Mouse (Mus musculus): ENCODE results near the gene Csf2rb.

The Csf2rb gene

GRCm38 (mm10) chr15:78378556-78378955 lies 53.0 kb downstream of the Csf2rb start:
- no peak for DNase-seq (ENCODE audit: low spot score)

DNA sequence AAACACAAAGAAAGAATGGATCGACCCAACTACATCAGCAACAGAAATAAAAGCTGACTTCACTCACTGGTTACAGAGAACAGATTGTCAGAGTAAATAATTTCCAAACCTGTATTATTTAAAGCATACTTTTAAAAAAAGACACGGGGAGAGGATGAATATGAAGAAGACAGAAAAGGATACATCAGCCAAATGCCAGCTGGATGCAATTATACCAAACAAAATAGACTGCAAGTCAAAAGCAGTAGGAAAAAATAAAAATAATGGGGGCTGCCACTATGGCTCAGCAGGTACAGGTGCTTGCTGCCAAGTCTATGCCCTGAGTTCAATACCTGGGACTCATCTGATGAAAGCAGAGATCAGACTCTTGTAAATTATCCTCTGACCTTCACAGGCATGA lies 54.7 kb downstream of the Csf2rb start:
- DNase-seq (ENCODE audit: low spot score): no peak

DNA sequence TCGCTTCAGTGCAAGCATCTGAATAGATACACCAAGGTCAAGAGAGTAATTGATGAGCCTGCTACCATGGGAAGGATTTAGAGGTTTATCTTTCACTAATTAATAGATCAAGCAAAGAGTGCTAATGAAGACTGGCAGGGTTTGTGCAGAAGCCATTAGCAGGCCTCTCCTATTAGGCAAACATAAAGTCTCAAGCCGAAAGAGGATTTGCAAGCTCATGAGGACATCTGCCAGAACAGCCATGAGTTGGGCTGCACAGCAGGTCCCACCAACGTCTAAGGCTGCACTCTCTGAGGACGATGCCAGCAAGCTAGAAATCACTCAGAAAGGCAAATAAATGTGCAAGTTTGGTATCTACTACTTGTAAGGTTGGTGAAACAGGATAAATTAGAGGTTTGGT lies 55.2 kb downstream of the Csf2rb start:
- no peak for DNase-seq (ENCODE audit: low spot score)

DNA sequence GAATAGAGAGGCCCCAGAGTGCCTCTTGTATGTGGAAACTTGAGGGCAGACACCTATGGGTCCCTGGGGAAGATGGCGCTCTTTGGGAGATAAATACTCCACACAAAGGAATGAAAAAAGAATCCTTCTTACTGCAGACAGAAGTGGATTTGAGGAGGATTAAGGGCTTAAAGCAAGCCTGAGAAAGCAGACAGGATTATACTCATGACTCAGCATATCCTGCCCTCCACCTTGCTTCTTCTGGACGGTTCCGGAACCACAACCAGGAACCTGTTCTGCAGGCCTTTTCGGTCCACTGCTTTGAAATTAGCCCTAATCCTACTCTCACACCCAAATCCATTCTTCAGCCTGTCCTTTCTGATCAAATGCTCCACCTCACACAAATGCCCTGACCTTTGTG lies 56.6 kb downstream of the Csf2rb start:
- DNase-seq (ENCODE audit: low spot score): no peak

DNA sequence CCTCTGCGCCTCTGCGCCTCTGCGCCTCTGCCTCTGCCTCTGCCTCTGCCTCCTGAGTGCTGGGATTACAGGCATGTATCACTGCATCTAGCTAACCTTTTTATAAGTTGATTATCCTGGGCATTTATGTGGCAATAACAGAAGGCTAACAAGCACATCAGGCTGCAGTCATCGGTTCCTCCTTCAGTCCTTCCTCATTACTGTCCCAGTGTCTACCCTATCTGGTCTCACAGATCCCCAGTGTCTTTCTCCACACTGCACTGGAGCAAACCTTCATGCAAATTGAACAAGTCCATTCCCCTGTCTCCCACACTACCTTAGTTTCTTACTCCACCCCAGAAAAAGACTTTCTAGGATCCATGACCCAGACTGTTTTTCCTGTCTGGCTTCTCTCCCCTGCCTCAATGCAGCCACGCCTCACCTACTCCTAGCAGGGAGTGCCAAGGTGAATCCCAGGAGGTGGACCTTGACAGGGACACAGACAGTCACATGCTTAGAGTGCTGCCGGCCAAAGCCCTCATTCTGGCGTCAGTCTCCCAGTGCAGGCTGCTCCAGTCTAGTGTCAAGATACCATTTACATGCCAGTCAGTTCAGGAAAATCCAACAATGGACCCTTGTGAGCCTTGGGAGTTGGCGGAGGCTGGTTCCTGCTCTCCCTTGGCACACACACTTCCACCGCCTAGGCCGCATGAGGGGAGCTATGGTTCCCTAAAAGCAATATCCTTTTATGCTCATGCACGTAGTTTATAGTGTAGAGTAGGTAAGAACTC lies 58.1 kb downstream of the Csf2rb start:
- DNase-seq (ENCODE audit: low spot score): no peak

DNA sequence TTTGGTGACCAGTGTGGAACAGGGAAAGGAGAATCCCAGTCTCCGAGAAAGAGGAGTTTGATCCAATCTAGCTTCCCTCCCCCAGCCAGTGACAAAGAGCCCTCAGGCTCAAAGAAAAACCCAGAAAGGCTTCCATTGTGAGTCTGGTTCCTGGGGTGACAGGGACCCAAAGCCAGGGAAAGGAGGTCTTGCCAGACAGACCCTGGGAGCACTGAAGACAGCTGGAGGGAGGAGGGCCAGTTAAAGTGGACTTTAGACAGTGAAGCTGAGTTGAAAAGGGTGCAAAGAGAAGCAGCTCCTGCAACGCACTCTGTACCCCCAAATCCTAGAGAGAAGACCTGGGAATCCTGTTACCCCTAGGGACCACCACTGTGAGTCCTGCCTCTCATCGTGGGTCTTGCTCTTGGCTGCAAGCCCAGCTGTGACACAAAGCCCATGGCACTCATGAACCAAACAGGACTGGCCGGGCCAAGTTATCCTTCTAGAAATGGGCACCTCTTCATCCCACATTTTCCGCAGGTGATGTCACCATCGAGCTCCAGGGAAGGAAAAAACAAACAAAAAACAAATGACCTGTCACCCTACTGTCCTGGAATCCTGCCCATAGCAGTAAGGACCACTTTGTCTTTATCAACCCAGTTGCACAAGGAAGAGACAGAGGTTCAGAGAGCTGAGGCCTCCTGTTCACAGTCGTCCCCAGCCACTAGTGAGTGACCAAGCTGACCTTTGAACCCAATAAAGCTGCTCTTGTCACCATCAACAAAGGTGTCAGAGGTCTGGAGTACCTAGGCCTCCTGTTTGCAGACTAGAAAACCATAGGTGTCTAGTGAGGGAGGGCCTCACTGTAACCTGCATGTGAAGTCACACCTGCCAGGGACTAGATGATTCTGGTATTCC lies 58.9 kb downstream of the Csf2rb start:
- DNase-seq (ENCODE audit: low spot score): no peak

GRCm38 (mm10) chr15:78385564-78385963 lies 60.0 kb downstream of the Csf2rb start:
- DNase-seq (ENCODE audit: low spot score): no peak

GRCm38 (mm10) chr15:78390855-78391254 lies 65.3 kb downstream of the Csf2rb start:
- DNase-seq (ENCODE audit: low spot score): no peak

DNA sequence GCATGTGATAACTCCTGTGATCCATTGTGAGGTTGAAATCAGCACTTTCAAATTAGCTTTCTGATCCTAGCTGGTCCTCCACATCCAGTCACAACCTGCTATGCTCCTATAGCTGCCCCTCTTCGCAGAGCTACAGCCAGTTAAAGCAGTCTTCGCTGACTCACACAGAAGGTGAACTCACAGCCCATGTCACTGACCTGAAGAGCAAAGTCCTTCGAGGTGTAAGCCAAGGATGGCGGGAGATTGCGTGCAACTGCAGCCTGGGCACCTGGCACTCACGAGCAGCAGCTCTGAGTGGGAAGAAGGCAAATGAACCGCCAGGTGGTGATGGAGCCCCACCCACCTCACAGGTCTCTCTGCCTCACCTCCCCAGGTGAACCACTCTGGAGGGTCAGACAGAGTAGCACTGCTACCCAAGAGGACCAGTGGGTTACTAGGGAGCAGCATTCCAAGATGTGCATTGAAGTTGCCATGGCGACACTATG lies 70.0 kb downstream of the Csf2rb start, which contains the start of gene Tex33:
Gene Tex33 (minus strand): TSS at position 435 of the 485 bp plus-strand sequence.
- DNase-seq (ENCODE audit: low spot score): no peak

GRCm38 (mm10) chr15:78401345-78401744 lies 75.8 kb downstream of the Csf2rb start:
- DNase-seq (ENCODE audit: low spot score): no peak

DNA sequence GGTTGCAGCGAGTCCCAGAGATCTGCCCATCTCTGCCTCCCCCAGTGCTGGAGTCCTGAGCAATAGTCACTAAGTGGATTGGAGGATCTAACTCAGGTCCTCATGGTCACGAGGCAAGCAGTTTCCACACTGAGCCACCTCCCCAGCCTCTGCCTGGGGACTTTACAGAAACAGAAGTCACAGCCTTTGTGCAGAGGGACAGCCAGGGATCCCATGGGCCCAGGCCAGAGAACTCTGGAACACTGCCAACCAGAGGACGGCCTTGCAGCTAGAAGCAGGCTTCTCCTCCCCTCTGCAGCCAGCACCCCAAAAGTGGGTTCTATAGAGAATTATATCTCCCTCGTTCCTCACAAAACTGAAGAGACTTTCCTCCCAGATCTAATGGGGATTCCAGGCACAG lies 76.4 kb downstream of the Csf2rb start:
- DNase-seq (ENCODE audit: low spot score): peak; percentile 74

DNA sequence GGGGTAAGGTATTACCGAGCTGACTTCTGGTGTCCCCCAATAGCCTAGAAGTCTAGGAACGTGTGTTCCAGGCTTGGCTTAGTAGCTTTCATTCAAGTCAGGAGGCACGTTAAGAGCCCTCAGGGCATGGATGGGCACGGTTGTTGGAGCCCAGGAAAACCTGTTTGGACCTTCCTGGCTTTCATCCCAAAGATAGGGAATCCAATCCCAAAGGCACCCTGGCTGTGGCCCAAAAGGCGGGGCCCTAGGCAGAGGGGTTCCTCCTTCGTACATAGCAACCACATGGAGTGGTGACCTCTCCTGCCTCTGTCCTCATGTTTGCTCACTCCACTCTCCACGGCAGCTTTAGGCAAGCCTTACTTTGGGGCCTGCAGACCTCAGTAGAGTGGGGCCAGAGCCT lies 76.9 kb downstream of the Csf2rb start:
- DNase-seq (ENCODE audit: low spot score): no peak

DNA sequence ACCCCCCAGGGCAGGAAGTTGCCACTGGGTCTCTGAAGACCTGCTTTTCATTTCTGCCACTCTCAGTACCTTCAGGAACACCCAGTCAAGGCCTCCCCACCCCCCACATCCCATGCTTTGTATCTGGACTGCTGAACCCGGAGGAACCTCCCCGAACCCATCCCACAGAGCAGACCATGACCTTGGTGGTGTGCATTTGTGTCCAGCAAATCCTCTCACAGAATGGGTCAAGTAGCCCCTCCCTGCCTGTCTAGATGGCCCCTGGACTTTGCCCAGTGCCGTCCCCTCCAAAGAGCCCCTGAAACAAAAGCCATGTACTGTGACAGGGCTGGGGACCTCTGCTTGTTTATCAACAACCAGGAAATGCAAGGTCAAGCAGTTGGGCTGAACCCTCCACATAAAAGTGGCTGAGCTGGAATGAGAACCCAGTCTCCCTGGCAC lies 77.8 kb downstream of the Csf2rb start:
- DNase-seq (ENCODE audit: low spot score): no peak
